Mouse (Mus musculus) heart, adult 2 months (tissue): ENCODE measurements at regions not wholly inside any gene's neighbourhood (a gene's known extent, or its start where the extent isn't known, plus 50 kb on each side); places are given as distances from the start of the nearest gene placed in this dataset.

ENCODE experiments used
- CTCF ChIP-seq: fragments of 200-600 bp; IDR thresholded peaks from 2 replicates; pipeline ENCODE4 v1.8.1; 2022; ENCODE audit warnings: antibody characterized with exemption, mild to moderate bottlenecking, moderate library complexity
- POLR2A ChIP-seq: fragments of 200-500 bp; IDR thresholded peaks from 2 replicates; pipeline ENCODE4 v1.6.1; 2011; ENCODE audit warnings: mild to moderate bottlenecking, low read depth, low read length, control low read depth; ENCODE audit not compliant: insufficient read depth

DNA sequence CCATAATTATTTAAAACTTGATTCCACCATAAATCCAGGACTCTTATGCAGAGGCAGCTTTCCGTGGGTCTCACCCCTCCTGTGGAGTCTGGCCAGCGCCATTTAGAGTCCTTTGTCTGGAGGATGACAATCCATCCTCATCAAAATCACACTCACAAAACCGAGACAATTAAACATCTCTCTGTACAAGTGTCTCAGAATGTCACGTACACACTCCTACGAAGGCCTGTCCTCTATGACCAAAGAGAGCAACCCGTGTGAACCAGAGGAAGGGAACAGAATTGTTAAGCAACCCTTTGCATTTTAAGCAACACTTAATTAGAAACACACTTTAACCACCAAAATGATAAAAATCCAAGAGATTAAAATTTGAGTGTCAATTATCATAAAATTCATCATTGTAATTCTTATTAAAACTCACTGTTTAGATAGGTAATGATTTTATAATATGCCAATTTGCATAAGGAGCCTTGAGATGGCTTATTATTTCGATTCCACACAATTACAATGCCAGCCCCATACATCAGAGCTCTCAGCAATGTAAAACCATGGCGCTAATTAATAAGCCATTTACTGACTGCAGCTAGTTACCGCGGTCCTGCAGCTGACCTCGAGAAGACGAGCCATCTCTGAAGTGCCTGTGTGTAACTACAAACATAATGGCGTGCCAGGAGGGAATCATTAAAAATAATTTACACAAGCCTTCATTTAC lies 325.0 kb upstream of the Irx1 start:
- TF ChIP-seq POLR2A (no peak), CTCF (no peak)
